Mouse (Mus musculus) cerebellum, postnatal 14 days (tissue): ENCODE data around the gene 4930562C15Rik.

ENCODE experiments used
- DNase-seq, 2 experiments: peaks; one replicate each; pipeline ENCODE4 v3.0.0; 2021; ENCODE audit warnings: mixed read lengths in 2 of 2

4930562C15Rik gene

GRCm38 (mm10) chr16:4894201-4894908 lies 59.1 kb downstream of the 4930562C15Rik start:
- no peak for DNase-seq

GRCm38 (mm10) chr16:4896249-4897027 lies 61.2 kb downstream of the 4930562C15Rik start:
- DNase-seq = no peak

GRCm38 (mm10) chr16:4897146-4897730 lies 62.0 kb downstream of the 4930562C15Rik start:
- DNase-seq = no peak

GRCm38 (mm10) chr16:4898881-4899280 lies 63.7 kb downstream of the 4930562C15Rik start:
- no peak for DNase-seq

GRCm38 (mm10) chr16:4899711-4900110 lies 64.5 kb downstream of the 4930562C15Rik start:
- DNase-seq = no peak

- DNase-seq = no peak
These were observed 66.0 kb downstream of the 4930562C15Rik start for GRCm38 (mm10) chr16:4901167-4901566.

- no peak for DNase-seq
These were observed 67.2 kb downstream of the 4930562C15Rik start for GRCm38 (mm10) chr16:4902390-4902789.

GRCm38 (mm10) chr16:4903491-4904102 lies 68.4 kb downstream of the 4930562C15Rik start:
- DNase-seq = no peak

GRCm38 (mm10) chr16:4904878-4905277 lies 69.7 kb downstream of the 4930562C15Rik start:
- DNase-seq = no peak

GRCm38 (mm10) chr16:4905591-4905990 lies 70.4 kb downstream of the 4930562C15Rik start:
- DNase-seq = no peak

- DNase-seq = no peak
These were observed 71.3 kb downstream of the 4930562C15Rik start for GRCm38 (mm10) chr16:4906559-4906958.

- no peak for DNase-seq
These were observed 72.2 kb downstream of the 4930562C15Rik start for GRCm38 (mm10) chr16:4907386-4907785.

- no peak for DNase-seq
These were observed 72.8 kb downstream of the 4930562C15Rik start for GRCm38 (mm10) chr16:4907972-4908371.

- peak in 1 of 2 experiments; percentile 53 for DNase-seq
These were observed 74.5 kb downstream of the 4930562C15Rik start for GRCm38 (mm10) chr16:4909745-4910144.

GRCm38 (mm10) chr16:4910758-4911157 lies 75.5 kb downstream of the 4930562C15Rik start:
- no peak for DNase-seq

- DNase-seq = no peak
These were observed 76.9 kb downstream of the 4930562C15Rik start for GRCm38 (mm10) chr16:4912074-4912648.

- no peak for DNase-seq
These were observed 77.9 kb downstream of the 4930562C15Rik start for GRCm38 (mm10) chr16:4912907-4913782.

- DNase-seq = peak; percentile 89 to 94
These were observed 78.8 kb downstream of the 4930562C15Rik start for GRCm38 (mm10) chr16:4913783-4914735.

GRCm38 (mm10) chr16:4915931-4916330 lies 80.7 kb downstream of the 4930562C15Rik start:
- DNase-seq = no peak

GRCm38 (mm10) chr16:4916608-4917007 lies 81.4 kb downstream of the 4930562C15Rik start:
- no peak for DNase-seq
